Mouse (Mus musculus) embryonic fibroblast, embryonic 13.5 days (primary cell): ENCODE measurements around the gene Rps19.

Experiments
- CTCF ChIP-seq: IDR thresholded peaks from 2 replicates; pipeline ENCODE4 v1.5.1; 2011; ENCODE audit warnings: mild to moderate bottlenecking, control low read depth, low read length, moderate library complexity, borderline replicate concordance; ENCODE audit not compliant: insufficient read depth
- POLR2A ChIP-seq: IDR thresholded peaks from 2 replicates; pipeline ENCODE4 v1.6.1; 2011; ENCODE audit warnings: low read depth, mild to moderate bottlenecking, control low read depth, low read length, moderate library complexity

GRCm38 (mm10) chr7:24897224-24897623 lies 13.1 kb downstream of the Rps19 start, which contains the start of gene Cd79a:
- no peak for TF ChIP-seq CTCF
- TF ChIP-seq POLR2A: no peak
